Comparison of ENCODE assay signal across 9 mouse cellular contexts in genomic region chr13:93922566-93922910, GRCm38 (mm10).
DNase-seq lines count a peak whose midpoint lies in the region; ATAC-seq and TF ChIP-seq lines count a peak whose summit lies in the region.
"Had no signal": no experiment of that assay in that cellular context is flagged by ENCODE, and none has a peak within 500 bp of the region (broad histone marks: within the 10 kb centered on the region; RNA-seq: fewer than 3 reads in every experiment).

No protein-coding gene starts in this region.

- no peak for ATAC-seq in limb, embryonic 14.5 days (ENCODE audit: low FRiP score, low read depth)
- ATAC-seq in kidney, embryonic 16.5 days (ENCODE audit: low FRiP score, low TSS enrichment), result no peak
- no peak for ATAC-seq in cerebellum, adult (ENCODE audit: insufficient number of reproducible peaks, low FRiP score, low TSS enrichment)
- ATAC-seq: hindbrain, postnatal 0 days had no signal

- H3K27ac ChIP-seq in limb, embryonic 14.5 days (replicated peaks; ENCODE audit: low read depth, low read length), result 0 out of 2 replicates have a peak overlapping the region, but pooled peaks have one; percentile 33
- H3K27ac ChIP-seq in limb, embryonic 10.5 days, result no peak overlapping the region
- peak overlapping the region; percentile 59; the same call in 1 of the 2 replicates for H3K27ac ChIP-seq in kidney, embryonic 16.5 days (ENCODE audit: low read length)
- H3K27ac ChIP-seq: hindbrain, postnatal 0 days had no signal

- H3K4me1 ChIP-seq in limb, embryonic 14.5 days (ENCODE audit: control insufficient read depth, insufficient read depth, low read length), result peaks cover 17% of the 10 kb centered on the region
- peaks cover 36% of the 10 kb centered on the region for H3K4me1 ChIP-seq in limb, embryonic 10.5 days
- peaks cover 40% of the 10 kb centered on the region for H3K4me1 ChIP-seq in kidney, embryonic 16.5 days (ENCODE audit: insufficient read depth, low read length)

- no peak for TF ChIP-seq POLR2A in limb, embryonic 14.5 days (IDR thresholded peaks at IDR 0.05; ENCODE audit: borderline replicate concordance, extremely low read depth, insufficient read depth, insufficient read length)

- H3K9me3 ChIP-seq in limb, embryonic 14.5 days (ENCODE audit: control insufficient read depth, low read length), result no peaks in the 10 kb centered on the region
- H3K9me3 ChIP-seq in limb, embryonic 10.5 days (replicated peaks), result no peaks in the 10 kb centered on the region
- no peaks in the 10 kb centered on the region for H3K9me3 ChIP-seq in kidney, embryonic 16.5 days (ENCODE audit: low read length)

- H3K9ac ChIP-seq in limb, embryonic 14.5 days (ENCODE audit: low read depth, low read length, severe bottlenecking), result no peak overlapping the region
- no peak overlapping the region for H3K9ac ChIP-seq in kidney, embryonic 16.5 days (replicated peaks; ENCODE audit: low read length)

- WGBS in limb, embryonic 14.5 days, result 50% methylated on average over 7 of the region's 7 CpGs
- WGBS in limb, embryonic 10.5 days, result 86% methylated on average over 7 of the region's 7 CpGs
- WGBS in kidney, embryonic 16.5 days, result 56% methylated on average over 7 of the region's 7 CpGs

- H3K36me3 ChIP-seq in limb, embryonic 14.5 days (ENCODE audit: control insufficient read depth, insufficient read depth, low read length), result no peaks in the 10 kb centered on the region
- H3K36me3 ChIP-seq in limb, embryonic 10.5 days, result no peaks in the 10 kb centered on the region
- no peaks in the 10 kb centered on the region for H3K36me3 ChIP-seq in kidney, embryonic 16.5 days (ENCODE audit: insufficient read depth, low read length)

- H3K4me3 ChIP-seq in limb, embryonic 14.5 days (replicated peaks; ENCODE audit: low read length), result no peak overlapping the region
- H3K4me3 ChIP-seq in limb, embryonic 10.5 days, result no peak overlapping the region
- H3K4me3 ChIP-seq in kidney, embryonic 16.5 days (ENCODE audit: low read length), result no peak overlapping the region

- H3K27me3 ChIP-seq in limb, embryonic 14.5 days (ENCODE audit: control insufficient read depth, insufficient read depth, low read length), result no peaks in the 10 kb centered on the region
- no peaks in the 10 kb centered on the region for H3K27me3 ChIP-seq in limb, embryonic 10.5 days (ENCODE audit: low read depth, poor library complexity, severe bottlenecking)
- no peaks in the 10 kb centered on the region for H3K27me3 ChIP-seq in kidney, embryonic 16.5 days (ENCODE audit: insufficient read depth, low read length)

- no peak overlapping the region for H3K4me2 ChIP-seq in limb, embryonic 14.5 days (replicated peaks; ENCODE audit: low read depth, low read length, severe bottlenecking)
- H3K4me2 ChIP-seq in kidney, embryonic 16.5 days (replicated peaks; ENCODE audit: low read depth, low read length), result no peak overlapping the region

- no peak for DNase-seq in limb, embryonic 14.5 days (ENCODE audit: low spot score)
- DNase-seq in limb, embryonic 10.5 days (ENCODE audit: low spot score), result no peak
- peak; percentile 59 for DNase-seq in adrenal gland, postnatal 25 days
- peak; percentile 18 to 31 for DNase-seq in natural killer cell, adult 2 months (ENCODE audit: low spot score in 2 of 2)
- no peak for DNase-seq in gastrocnemius, postnatal 25 days
- no peak for DNase-seq in layer of hippocampus, postnatal 14 days (ENCODE audit: low spot score in 2 of 2)

Comparison
In these comparisons a context has a peak if more than half of its experiments do, and no peak if none do; other contexts are left out.
1. DNase-seq: peak in adrenal gland, postnatal 25 days (single experiment) and natural killer cell, adult 2 months (2 of 2); none in limb, embryonic 14.5 days (single experiment), limb, embryonic 10.5 days (single experiment), gastrocnemius, postnatal 25 days (single experiment) and layer of hippocampus, postnatal 14 days (0 of 2).